Mouse (Mus musculus): Measurements from ENCODE around the gene 4921507P07Rik.
A peak's percentile ranks its signal among the peaks of the same experiment; 100 is the strongest.
"Not testable (repeated sequence)": the region's sequence is repeated elsewhere in the genome, so short reads cannot be mapped to it uniquely, and the experiment has no call there.

Gene 4921507P07Rik

DNA sequence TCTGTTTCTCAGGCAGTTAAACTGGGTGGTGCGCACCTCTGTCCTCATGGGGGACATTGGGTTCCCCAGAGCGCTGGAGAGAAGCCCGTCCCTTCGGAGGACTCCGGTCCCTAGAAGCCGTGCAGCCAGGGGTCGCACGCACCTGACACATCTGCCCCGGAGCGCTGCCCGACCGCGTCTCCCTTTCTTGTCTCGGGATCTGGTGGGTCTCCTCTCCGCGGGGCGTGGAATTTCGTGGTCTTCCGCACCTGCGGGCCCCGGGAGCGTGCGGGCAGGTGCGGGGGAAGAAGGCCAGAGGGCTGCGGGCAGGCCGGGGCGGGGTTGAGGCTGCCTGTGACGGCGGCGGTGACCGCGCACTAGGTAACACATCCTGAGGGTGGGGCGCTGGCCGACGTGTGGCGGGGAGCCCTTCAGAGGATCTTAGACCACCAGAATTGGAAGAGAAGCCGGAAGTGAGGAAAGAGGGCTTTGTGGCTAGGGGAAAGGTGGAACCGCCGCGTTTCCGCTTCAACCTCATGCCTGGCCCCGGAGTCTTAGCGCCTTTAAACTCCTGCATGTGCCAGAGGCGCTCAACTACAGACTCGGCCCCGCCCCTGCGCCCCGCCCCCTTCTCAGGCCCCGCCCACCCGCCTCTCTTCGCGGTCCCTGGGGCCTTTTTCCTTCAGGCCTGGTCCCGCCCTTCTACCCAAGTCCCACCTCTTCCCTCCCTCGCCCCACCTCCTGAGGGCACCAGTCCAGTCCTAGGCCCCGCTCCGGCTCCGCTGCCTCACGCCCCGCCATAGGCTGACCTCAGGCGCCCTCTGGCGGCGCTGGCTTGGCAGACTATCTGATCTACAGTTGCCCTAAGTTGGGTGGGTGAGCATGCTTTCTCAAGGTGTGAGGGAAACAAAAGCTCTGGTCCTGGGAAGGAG, at the start of gene 4921507P07Rik:
Gene 4921507P07Rik (minus strand): TSS at position 332 of the 911 bp plus-strand sequence.
- peak; percentile 75 to 92 for DNase-seq (ENCODE audit: low spot score in 2 of 2)

DNA sequence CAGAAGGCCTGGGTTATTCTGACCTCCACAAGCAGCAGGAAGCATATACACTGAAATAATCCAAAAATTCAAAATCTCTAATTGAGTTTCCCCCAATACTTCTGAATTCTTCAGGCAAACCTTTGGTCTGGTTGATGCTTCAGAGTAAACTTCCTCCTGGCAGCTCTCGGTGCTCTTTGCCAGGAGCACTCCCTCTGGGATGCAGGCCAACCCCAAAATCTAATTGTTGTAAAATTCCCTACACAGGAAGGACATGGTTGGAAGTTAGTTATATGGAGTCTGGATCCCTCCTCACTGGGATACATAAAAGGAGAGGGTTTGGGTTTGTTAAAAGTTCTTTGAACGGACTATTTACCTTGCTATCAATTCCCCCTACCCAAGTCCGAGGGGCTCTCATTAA, 48.3 kb upstream of the 4921507P07Rik start:
- DNase-seq (ENCODE audit: low spot score in 2 of 2): no peak

DNA sequence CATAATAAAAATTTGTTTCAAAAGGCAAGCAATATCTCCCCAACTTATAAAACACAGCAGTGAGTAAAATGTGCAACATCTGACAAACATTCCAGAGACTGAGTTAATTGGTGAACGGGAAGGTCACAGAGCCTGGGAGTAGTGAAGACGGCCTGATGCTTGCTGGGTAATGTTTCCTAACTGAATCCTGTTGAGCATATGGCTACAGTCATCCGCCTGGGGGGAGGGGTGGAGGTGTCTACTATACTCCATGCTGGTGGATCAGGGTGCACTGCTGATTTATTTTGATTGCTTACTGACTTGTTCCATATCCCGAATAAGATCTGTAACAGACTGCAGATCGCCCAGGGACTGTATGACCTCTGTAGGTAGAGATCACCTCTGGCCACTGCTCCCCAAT, 45.5 kb upstream of the 4921507P07Rik start:
- no peak for DNase-seq (ENCODE audit: low spot score in 2 of 2)

GRCm38 (mm10) chr6:50640377-50640776, 43.9 kb upstream of the 4921507P07Rik start:
- no peak for DNase-seq (ENCODE audit: low spot score in 2 of 2)

DNA sequence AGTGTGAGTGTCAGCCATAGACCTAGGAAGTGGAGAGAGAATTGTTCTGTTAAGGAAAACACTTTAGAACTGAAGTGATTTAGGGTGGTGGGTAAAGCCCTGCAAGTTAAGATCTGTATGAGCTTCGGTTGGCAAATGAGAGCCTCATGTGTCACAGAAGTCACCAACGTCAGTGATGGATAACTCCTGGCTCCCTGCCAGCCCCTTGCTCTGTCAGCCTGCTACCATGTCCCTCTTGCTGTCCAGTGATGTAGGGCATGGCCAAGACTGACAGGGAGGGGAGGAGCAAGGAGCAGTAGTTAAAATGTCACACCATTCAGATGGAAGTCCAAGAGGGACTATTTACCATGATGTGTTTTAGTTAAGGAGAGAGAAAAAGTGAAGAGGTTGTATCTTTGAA, 43.2 kb upstream of the 4921507P07Rik start:
- DNase-seq (ENCODE audit: low spot score in 2 of 2): no peak

DNA sequence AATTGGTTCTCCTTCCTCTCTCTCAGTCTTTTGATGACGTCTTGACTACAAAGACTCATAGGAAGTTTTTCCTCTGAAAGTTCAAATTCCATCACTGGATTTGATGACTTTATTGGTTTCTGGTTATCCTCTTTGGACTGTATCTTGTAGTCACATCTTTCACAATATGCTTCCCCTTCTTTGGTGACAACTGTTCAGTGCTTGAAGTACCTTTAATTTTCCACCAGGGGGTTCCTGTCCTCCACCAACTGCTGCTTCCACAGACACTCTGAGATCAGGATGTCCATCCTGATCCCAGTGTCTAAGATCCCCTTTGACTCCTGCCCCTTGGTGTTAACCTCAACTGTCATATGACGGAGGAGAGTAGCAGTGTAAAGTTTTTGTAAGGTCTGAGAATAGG, 29.7 kb upstream of the 4921507P07Rik start:
- DNase-seq (ENCODE audit: low spot score in 2 of 2): not testable (repeated sequence)

- not testable (repeated sequence) for DNase-seq (ENCODE audit: low spot score in 2 of 2)
These were observed 21.8 kb upstream of the 4921507P07Rik start for GRCm38 (mm10) chr6:50618273-50618672.

- no peak for DNase-seq (ENCODE audit: low spot score in 2 of 2)
These were observed 5.2 kb upstream of the 4921507P07Rik start for GRCm38 (mm10) chr6:50601620-50602019.

DNA sequence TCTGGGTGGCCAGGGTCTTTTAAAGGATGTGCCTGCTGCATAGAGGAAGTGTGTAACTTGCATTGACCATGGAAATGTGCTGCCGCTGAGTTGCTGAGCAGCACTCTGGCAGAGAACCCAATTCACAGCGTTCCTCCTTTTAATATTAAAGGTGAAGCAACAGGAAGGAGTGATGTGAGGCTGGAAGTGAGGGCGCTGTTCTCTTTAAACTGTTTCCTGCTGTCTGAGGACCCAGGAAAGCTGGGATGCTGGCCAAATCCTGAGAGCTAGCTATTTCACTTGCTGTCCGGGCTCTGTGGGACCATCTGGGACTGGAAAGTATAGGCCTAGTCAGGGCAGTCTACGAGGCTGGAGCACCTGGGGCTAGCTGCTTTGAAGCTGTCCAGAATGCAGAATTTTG, 2.1 kb upstream of the 4921507P07Rik start:
- no peak for DNase-seq (ENCODE audit: low spot score in 2 of 2)

DNA sequence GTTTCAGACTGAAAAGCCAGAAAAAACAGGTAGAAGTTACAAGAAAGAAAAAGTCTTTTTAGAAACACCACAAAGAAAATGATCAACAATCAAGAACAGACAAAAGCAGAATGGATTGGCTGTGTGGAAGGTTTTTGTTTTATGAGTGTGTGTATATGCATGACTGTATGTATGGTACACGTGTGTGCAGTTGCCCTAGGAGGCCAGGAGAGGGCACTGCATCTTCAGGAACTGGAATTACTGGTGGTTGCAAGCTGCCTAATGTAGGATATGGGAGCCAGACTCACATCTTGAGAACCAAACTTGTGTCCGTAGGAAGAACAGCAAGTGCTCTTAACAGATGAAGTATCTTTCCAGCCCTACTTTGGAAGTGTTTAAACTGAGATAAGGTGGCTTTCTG, 2.1 kb downstream of the 4921507P07Rik start:
- DNase-seq (ENCODE audit: low spot score in 2 of 2): no peak

DNA sequence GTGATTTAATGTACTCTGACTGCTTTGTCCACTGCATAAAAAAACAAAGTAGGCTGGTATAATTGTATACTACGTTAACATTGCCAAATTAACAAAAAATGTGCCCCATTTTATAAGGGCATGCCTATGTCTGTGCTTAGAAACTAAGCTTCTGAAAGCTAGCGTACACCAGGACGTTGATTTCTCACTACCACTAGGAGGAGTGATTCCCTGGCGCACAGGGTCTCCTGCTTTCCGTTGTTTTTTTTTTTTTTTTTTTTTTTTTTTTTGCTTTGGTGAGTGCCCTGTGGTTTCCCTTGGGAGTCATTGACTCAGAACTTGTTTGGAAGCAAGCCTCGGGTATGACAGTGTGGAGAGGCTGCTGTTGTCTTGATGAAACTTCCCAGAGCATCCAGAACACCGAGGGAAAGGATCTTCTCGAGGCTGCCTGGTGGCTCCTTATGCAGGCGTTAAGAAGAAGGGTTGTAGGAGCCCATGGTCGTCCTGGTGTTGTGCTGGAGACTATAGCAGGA, 3.0 kb downstream of the 4921507P07Rik start:
- DNase-seq (ENCODE audit: low spot score in 2 of 2): no peak

- no peak for DNase-seq (ENCODE audit: low spot score in 2 of 2)
These were observed 6.2 kb downstream of the 4921507P07Rik start for GRCm38 (mm10) chr6:50590234-50590633.

DNA sequence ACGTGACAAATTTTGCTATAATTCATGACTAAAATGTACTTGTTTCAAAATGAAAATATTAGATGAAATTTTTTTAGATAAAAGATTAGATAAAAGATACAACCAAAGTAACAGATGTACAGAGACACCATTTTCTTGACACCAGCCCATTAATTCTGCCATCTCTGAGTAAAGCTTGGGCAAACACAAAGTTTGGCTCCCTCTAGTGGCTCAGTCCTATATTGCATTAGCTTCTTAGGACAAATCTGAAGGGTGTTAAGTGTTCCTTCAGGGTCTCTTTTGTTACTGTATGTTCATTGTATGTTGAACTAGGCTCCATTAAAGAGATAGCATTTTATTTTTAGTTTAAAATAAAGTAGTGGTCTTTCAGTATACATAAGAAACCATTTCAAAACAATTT, 8.2 kb downstream of the 4921507P07Rik start:
- peak in 1 of 2 experiments; percentile 72 for DNase-seq (ENCODE audit: low spot score in 2 of 2)

DNA sequence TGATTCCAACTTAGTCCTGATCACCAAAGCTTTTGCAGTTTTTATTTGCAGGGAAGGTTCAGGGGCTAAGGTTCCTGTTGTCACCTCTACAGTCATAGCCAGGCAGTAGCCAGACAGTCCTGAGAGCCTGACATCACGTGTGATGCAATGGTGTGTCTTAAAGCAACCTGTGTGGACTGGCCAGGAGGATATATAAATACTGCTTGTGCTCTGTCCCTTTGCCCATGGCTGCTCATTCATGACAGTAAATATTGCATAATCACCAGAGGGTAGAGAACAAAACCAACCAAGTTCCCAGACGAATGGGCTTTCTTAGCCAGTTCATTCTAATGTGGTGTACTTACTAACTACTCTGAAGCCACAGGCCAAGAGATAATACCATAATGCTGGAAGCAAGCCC, 9.0 kb downstream of the 4921507P07Rik start:
- no peak for DNase-seq (ENCODE audit: low spot score in 2 of 2)

GRCm38 (mm10) chr6:50586316-50586715, 10.1 kb downstream of the 4921507P07Rik start:
- no peak for DNase-seq (ENCODE audit: low spot score in 2 of 2)

DNA sequence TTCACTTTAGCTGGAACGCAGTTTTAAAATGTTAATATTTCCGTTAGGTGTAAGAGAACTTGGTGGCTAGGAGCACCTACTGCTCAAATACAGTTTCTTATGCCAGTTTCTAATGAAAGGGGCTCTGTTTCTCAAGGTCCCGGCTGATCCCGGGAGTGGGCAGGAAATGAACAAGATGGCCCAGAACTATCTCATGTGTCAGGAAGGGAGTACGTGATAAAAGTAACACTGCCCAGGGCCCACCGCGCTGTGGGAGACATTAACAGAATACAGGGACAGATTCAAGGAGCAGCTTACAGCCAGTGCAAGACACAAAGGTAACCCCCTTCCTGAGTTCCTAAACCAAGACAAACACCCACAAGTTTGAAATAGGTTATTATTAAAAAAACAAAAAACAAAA, 10.7 kb downstream of the 4921507P07Rik start:
- DNase-seq (ENCODE audit: low spot score in 2 of 2): no peak

GRCm38 (mm10) chr6:50571661-50572060, 24.8 kb downstream of the 4921507P07Rik start:
- DNase-seq (ENCODE audit: low spot score in 2 of 2): no peak

- DNase-seq (ENCODE audit: low spot score in 2 of 2): no peak
These were observed 29.5 kb downstream of the 4921507P07Rik start for GRCm38 (mm10) chr6:50566997-50567255.

GRCm38 (mm10) chr6:50566141-50566996, 30.1 kb downstream of the 4921507P07Rik start, which contains the start of gene Cycs:
Cycs (minus strand) TSS chr6:50566538.
- DNase-seq (ENCODE audit: low spot score in 2 of 2): peak; percentile 98 to 99

DNA sequence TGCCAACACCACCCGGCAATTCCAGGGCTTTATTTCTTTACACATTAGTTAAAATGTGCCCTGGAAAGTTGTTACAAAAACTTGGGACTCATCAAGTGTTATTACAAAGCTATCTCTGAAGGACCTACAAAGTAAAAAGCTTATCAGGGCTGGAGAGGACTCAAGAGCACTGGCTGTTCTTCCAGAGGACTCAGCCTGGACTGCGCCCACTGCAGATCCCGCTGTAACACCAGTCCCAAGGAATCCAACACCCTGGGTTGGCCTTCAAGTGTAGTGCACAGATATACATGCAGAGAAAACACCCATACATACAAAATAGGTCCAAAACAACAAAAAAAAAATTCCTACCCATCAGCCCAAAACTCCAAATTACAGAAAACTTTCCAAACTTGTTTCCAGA, 32.8 kb downstream of the 4921507P07Rik start:
- DNase-seq (ENCODE audit: low spot score in 2 of 2): no peak

DNA sequence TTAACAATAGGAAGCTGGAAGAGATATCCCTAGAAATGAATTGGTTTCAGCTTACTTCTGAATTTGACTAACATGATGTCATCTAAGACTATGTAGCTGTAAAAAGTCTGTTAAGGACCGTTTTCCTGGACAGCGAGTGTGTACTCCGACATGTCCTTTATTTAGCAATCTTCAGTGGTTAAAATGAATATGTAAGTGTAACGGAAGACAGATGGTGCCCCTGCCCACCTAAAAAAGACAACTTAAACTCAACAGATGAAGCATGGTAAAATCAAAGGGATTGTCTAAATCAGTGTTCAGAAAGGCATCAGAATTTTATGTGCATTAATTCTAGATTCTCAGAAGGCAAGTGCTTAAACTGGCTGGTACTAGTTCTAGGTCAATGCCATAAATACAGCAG, 34.0 kb downstream of the 4921507P07Rik start:
- peak in 1 of 2 experiments; percentile 31 for DNase-seq (ENCODE audit: low spot score in 2 of 2)

DNA sequence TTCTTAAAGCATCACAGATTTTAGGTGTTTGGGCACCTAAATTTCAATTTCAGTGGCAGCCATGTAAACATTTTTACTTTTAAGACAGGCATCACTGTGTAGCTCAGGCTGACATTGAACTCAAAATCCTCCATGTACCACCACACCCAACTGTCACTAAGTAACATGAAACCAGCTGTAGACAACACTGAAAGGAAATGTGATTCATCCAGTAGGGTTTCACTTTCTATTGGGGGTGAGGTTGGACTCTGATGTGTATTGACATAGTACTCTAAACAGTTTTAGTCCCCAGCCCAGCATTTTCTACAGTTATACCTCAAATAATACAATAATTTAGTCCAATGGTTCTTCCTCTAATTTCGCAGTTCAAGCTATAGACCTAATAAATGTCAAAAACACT, 35.7 kb downstream of the 4921507P07Rik start:
- no peak for DNase-seq (ENCODE audit: low spot score in 2 of 2)

GRCm38 (mm10) chr6:50558877-50559276, 37.6 kb downstream of the 4921507P07Rik start:
- no peak for DNase-seq (ENCODE audit: low spot score in 2 of 2)

Data from left cerebral cortex, adult 9 months (tissue).